Mouse (Mus musculus): ENCODE results near the gene Stat2. TPM values are rescaled to one million over a fixed set of nuclear protein-coding genes. Genes with fewer than 3 reads are reported as not detected.
"Not testable (repeated sequence)": the region's sequence is repeated elsewhere in the genome, so short reads cannot be mapped to it uniquely, and the experiment has no call there.

Stat2 gene
- polyA plus RNA-seq, 1 experiment: 8.1 TPM

GRCm38 (mm10) chr10:128255925-128256324 lies 14.4 kb upstream of the Stat2 start:
- H3K9me3 ChIP-seq: no peaks in the 10 kb centered on the region
- H3K36me3 ChIP-seq (replicated peaks; ENCODE audit: low read length): peaks cover 21% of the 10 kb centered on the region
- TF ChIP-seq FLI1 (IDR thresholded peaks at IDR 0.05; ENCODE audit: low read length) (no peak), GATA1 (IDR thresholded peaks at IDR 0.05; ENCODE audit: borderline replicate concordance, low read length) (no peak)
- H3K4me3 ChIP-seq (replicated peaks): no peak overlapping the region
- H3K27me3 ChIP-seq (replicated peaks): no peaks in the 10 kb centered on the region
- peaks cover 13% of the 10 kb centered on the region for H3K4me1 ChIP-seq

- peaks cover 17% of the 10 kb centered on the region for H3K36me3 ChIP-seq (replicated peaks; ENCODE audit: low read length)
- H3K27me3 ChIP-seq (replicated peaks): no peaks in the 10 kb centered on the region
- no peak overlapping the region for H3K4me3 ChIP-seq (replicated peaks)
- no peaks in the 10 kb centered on the region for H3K9me3 ChIP-seq
- peaks cover 13% of the 10 kb centered on the region for H3K4me1 ChIP-seq
- TF ChIP-seq FLI1 (IDR thresholded peaks at IDR 0.05; ENCODE audit: low read length) (no peak), GATA1 (IDR thresholded peaks at IDR 0.05; ENCODE audit: borderline replicate concordance, low read length) (no peak)
These were observed 14.0 kb upstream of the Stat2 start for GRCm38 (mm10) chr10:128256328-128256727.

GRCm38 (mm10) chr10:128258953-128259352 lies 11.4 kb upstream of the Stat2 start:
- H3K4me1 ChIP-seq: peaks cover 21% of the 10 kb centered on the region
- peak overlapping the region; percentile 42 for H3K4me3 ChIP-seq (replicated peaks)
- H3K36me3 ChIP-seq (replicated peaks; ENCODE audit: low read length): no peaks in the 10 kb centered on the region
- no peaks in the 10 kb centered on the region for H3K27me3 ChIP-seq (replicated peaks)
- no peak for TF ChIP-seq GATA1 (IDR thresholded peaks at IDR 0.05; ENCODE audit: borderline replicate concordance, low read length)
- no peak for TF ChIP-seq FLI1 (IDR thresholded peaks at IDR 0.05; ENCODE audit: low read length)
- no peaks in the 10 kb centered on the region for H3K9me3 ChIP-seq

- TF ChIP-seq FLI1 (IDR thresholded peaks at IDR 0.05; ENCODE audit: low read length) (no peak), GATA1 (IDR thresholded peaks at IDR 0.05; ENCODE audit: borderline replicate concordance, low read length) (no peak)
- H3K4me3 ChIP-seq (replicated peaks): no peak overlapping the region
- H3K4me1 ChIP-seq: peaks cover 21% of the 10 kb centered on the region
- no peaks in the 10 kb centered on the region for H3K9me3 ChIP-seq
- H3K27me3 ChIP-seq (replicated peaks): no peaks in the 10 kb centered on the region
- H3K36me3 ChIP-seq (replicated peaks; ENCODE audit: low read length): no peaks in the 10 kb centered on the region
These were observed 10.4 kb upstream of the Stat2 start for GRCm38 (mm10) chr10:128259946-128260345.

DNA sequence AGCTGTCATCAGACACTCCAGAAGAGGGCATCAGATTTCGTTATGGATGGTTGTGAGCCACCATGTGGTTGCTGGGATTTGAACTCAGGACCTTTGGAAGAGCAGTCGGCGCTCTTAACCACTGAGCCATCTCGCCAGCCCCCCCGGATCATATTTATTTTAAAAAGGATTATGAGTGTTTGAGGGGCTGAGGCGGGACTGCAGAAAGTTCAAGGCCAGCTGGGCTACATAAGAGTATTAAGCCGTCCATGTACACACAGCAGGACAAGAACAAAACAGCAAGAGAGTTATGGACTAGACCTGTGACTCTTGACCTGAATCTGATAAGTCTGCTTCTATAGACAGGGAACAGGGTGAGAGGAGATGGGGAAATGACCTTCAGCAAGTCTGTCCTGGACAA lies 10.0 kb upstream of the Stat2 start:
- H3K27me3 ChIP-seq (replicated peaks); H3K9me3 ChIP-seq; H3K4me3 ChIP-seq (replicated peaks); H3K36me3 ChIP-seq (replicated peaks; ENCODE audit: low read length): not testable (repeated sequence)
- peaks cover 23% of the 10 kb centered on the region for H3K4me1 ChIP-seq

DNA sequence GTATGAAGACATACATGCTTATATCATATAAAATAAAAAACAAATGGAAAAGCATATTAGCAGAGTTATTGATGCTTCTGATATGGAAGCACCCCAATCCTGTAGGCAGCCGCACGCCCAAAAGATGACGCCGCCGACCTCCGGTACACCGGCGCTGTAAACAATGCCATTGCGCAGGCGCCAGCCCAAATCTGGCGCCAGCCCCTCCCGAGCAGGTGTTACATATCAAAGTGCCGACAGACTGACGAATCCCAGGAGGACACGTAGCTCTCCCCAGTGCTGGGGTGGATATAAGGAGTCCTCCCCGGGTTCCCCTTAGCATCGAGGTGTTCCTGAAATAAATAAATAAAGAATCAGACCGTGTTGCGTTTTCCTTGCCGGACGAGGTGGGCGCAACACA lies 8.1 kb upstream of the Stat2 start:
- no peak overlapping the region for H3K4me3 ChIP-seq (replicated peaks)
- H3K9me3 ChIP-seq: no peaks in the 10 kb centered on the region
- no peak for TF ChIP-seq FLI1 (IDR thresholded peaks at IDR 0.05; ENCODE audit: low read length)
- no peak for TF ChIP-seq GATA1 (IDR thresholded peaks at IDR 0.05; ENCODE audit: borderline replicate concordance, low read length)
- no peaks in the 10 kb centered on the region for H3K27me3 ChIP-seq (replicated peaks)
- H3K36me3 ChIP-seq (replicated peaks; ENCODE audit: low read length): no peaks in the 10 kb centered on the region
- H3K4me1 ChIP-seq: peaks cover 24% of the 10 kb centered on the region

DNA sequence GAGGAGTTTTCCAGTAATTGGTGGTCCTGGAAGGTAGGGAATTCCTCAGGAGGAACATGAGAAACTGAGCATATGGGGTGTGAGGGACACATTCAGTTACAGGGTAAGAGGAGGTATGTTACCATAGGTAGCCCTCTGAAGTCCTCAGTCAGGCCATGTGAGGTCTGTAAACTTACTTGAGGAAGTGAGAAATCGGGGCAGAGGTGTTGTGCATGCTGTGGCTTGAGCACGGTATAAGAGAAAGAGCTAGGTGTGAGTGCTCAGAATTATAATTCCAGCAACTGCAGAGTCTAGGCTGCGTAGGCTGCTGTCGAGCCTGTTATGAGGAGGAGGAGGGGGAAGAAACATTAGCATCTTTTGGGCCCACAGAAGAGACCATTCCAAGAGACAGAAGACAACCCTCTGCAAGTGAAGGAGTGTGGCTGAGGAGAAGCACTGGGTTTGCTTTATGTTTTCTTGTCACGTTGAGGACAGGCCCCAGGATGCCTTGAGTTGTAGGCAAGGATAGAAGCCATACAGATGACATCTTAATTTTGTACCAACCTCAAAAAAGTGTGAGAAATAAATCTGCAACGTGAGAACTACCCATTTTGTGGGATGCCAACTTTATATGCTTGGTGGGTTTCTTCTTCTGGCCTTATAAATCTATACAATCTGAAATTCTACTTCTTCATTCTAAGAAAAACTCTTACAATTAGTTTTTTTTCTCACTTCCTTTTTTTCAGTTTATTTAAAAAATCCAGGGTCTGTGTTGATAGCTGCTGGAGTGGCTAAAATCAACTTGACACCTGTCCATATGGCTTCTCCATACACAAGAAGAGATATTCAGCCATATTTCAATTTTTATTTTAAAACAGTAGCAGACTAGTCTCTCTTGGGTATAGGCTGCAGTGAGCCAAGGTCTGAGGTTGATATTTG lies 6.7 kb upstream of the Stat2 start:
- Histone ChIP-seq H3K36me3 (replicated peaks; ENCODE audit: low read length) (no peaks in the 10 kb centered on the region), H3K9me3 (no peaks in the 10 kb centered on the region), H3K4me1 (peaks cover 27% of the 10 kb centered on the region), H3K27me3 (replicated peaks) (no peaks in the 10 kb centered on the region), H3K4me3 (replicated peaks) (no peak overlapping the region)
- TF ChIP-seq GATA1 (IDR thresholded peaks at IDR 0.05; ENCODE audit: borderline replicate concordance, low read length) (no peak), FLI1 (IDR thresholded peaks at IDR 0.05; ENCODE audit: low read length) (no peak)

DNA sequence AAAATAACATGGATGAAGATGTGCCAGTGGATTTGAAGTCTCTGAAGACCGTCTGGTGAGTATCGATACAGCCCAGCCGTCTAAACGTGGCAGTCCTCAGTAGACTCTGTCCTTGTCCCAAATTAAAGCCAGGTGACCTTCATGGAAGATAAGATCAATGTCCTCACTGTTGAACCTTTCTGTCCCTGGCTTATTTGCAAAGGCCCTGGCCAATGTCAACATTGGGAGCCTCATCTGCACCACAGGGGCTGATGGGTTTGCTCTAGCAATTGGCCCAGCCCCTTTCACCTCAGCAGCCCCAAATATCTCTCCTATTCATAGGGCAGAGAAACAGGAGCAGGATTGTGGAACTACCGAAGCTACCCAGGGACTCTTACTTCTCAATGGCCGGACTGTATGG lies 2.0 kb upstream of the Stat2 start, which contains the start of gene Apof:
Gene Apof (plus strand): TSS at position 301 of the 400 bp plus-strand sequence.
- H3K4me1 ChIP-seq: peaks cover 37% of the 10 kb centered on the region
- H3K27me3 ChIP-seq (replicated peaks): no peaks in the 10 kb centered on the region
- no peaks in the 10 kb centered on the region for H3K9me3 ChIP-seq
- TF ChIP-seq GATA1 (IDR thresholded peaks at IDR 0.05; ENCODE audit: borderline replicate concordance, low read length) (no peak), FLI1 (IDR thresholded peaks at IDR 0.05; ENCODE audit: low read length) (no peak)
- peak within 1 kb of the TSS; percentile 98 for H3K4me3 ChIP-seq (replicated peaks)
- H3K36me3 ChIP-seq (replicated peaks; ENCODE audit: low read length): peaks cover 5% of the 10 kb centered on the region

- TF ChIP-seq FLI1 (IDR thresholded peaks at IDR 0.05; ENCODE audit: low read length) (no peak), GATA1 (IDR thresholded peaks at IDR 0.05; ENCODE audit: borderline replicate concordance, low read length) (no peak)
- peaks cover 13% of the 10 kb centered on the region for H3K36me3 ChIP-seq (replicated peaks; ENCODE audit: low read length)
- H3K27me3 ChIP-seq (replicated peaks): no peaks in the 10 kb centered on the region
- no peaks in the 10 kb centered on the region for H3K9me3 ChIP-seq
- peaks cover 33% of the 10 kb centered on the region for H3K4me1 ChIP-seq
- peak overlapping the region; percentile 98 for H3K4me3 ChIP-seq (replicated peaks)
These were observed 1.0 kb upstream of the Stat2 start for GRCm38 (mm10) chr10:128269206-128269910.

DNA sequence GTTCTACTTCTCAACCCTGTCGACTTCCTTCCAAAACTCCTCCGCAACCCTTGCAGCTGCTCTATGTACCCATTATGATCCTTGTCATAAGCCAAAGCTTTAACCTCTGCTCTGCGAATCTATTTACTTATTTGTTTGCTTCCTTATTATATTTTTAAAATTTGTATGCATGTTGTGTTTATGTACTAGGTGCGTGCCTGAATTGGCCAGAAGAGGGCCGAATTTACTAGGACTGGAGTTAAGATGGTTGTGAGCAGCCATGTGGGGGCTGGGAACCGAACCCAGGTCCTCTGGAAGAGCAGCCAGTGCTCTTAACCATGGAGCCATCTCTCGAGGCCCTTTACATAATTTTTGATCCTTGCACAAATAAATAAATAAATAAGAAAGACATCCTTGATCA lies 507 bp downstream of the Stat2 start:
- Histone ChIP-seq H3K9me3 (no peaks in the 10 kb centered on the region), H3K27me3 (replicated peaks) (no peaks in the 10 kb centered on the region), H3K36me3 (replicated peaks; ENCODE audit: low read length) (peaks cover 23% of the 10 kb centered on the region), H3K4me3 (replicated peaks) (peak overlapping the region; percentile 98), H3K4me1 (peaks cover 37% of the 10 kb centered on the region)
- TF ChIP-seq GATA1 (IDR thresholded peaks at IDR 0.05; ENCODE audit: borderline replicate concordance, low read length): no peak
- TF ChIP-seq FLI1 (IDR thresholded peaks at IDR 0.05; ENCODE audit: low read length): no peak

Data from megakaryocyte, embryonic 14.5 days (primary cell).